Mouse (Mus musculus): Measurements from ENCODE around the gene Olfr1346. TPM values are rescaled to one million over a fixed set of nuclear protein-coding genes. Genes with fewer than 3 reads are reported as not detected.
A peak's percentile ranks its signal among the peaks of the same experiment; 100 is the strongest.
"Not testable (repeated sequence)": the region's sequence is repeated elsewhere in the genome, so short reads cannot be mapped to it uniquely, and the experiment has no call there.

The Olfr1346 gene
- polyA plus RNA-seq (2016; fragmentation: Nextera tagmentation; extraction: Ambion mirVana) = not detected in 2 replicates

DNA sequence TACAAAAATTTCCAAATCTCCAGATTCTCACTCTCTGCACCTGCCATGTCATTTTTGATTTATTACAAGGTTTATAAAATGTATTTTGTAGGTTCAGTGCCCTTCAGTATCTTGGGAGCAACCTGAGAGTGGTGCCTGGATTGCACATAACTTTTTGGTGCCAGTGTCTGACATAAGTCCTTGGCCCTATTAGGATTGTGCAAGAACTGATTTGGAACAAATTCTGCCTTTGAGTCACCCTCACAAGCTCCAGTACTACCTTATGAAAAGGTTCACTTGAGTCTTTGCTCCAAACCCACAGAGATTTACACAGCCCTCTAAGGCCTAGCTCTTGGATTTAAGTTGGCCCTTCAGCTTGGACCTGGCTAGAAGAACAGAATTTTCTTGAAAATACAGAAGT lies at the start of gene Olfr1346:
TSS of gene Olfr1346 (plus strand) at position 151 of the 400 bp plus-strand sequence.
- H3K4me3 ChIP-seq = no peak within 1 kb of the TSS
- H3K27me3 ChIP-seq (ENCODE audit: low read depth, poor library complexity, severe bottlenecking) = no peaks in the 10 kb centered on the region
- DNase-seq (ENCODE audit: low spot score) = no peak
- no peaks in the 10 kb centered on the region for H3K36me3 ChIP-seq
- no peaks in the 10 kb centered on the region for H3K4me1 ChIP-seq
- H3K27ac ChIP-seq = no peak within 1 kb of the TSS
- no peaks in the 10 kb centered on the region for H3K9me3 ChIP-seq (replicated peaks)

DNA sequence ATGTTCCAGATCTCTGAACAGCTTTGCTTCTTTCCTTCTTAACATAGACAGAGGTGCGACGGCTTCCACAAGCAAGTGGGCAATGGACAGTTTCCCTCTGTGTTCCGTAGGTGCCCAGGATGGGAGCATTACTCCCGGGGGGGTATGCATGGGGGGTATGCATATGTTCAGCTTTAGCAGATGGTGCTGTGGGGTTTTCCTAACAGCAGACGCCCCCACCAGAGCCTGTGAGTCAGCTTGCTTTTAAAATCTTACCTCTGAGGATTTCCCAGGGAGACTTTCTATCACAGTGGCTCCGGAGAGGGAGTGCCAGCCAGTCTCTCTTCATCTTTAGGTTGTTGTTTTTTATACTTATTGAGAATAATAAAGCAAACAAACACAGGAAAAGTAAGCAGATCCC lies 47.0 kb upstream of the Olfr1346 start:
- DNase-seq (ENCODE audit: low spot score) = no peak
- H3K4me1 ChIP-seq = no peaks in the 10 kb centered on the region
- no peak overlapping the region for H3K27ac ChIP-seq
- peaks cover 3% of the 10 kb centered on the region; the same call in 1 of the 2 replicates for H3K27me3 ChIP-seq (ENCODE audit: low read depth, poor library complexity, severe bottlenecking)
- H3K9me3 ChIP-seq (replicated peaks) = no peaks in the 10 kb centered on the region
- H3K36me3 ChIP-seq = no peaks in the 10 kb centered on the region
- WGBS = 81% methylated on average over 6 of the region's 6 CpGs
- no peak overlapping the region for H3K4me3 ChIP-seq

DNA sequence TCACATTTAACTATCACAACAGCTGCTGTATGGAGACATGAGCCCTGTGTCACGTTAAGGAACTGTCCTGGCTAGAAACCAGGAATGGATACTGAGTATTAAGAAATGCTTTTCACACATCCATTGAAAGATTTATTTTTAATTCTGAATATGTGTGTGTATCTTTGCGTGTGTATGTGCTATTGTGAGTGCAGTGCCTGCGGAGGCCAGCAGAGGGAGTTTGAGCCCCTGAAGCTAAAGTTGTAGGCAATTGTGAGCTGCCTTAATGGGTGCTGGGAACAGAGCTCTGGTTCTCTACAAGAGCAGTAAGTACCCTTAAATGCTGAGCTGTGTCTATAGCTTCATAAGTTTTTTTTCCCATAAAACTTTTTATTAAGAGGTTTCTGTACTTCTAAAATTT lies 37.5 kb upstream of the Olfr1346 start:
- H3K27ac ChIP-seq = no peak overlapping the region
- 90% methylated on average over 3 of the region's 3 CpGs for WGBS
- H3K9me3 ChIP-seq (replicated peaks) = 0 out of 2 replicates have a peak, but pooled peaks cover 4% of the 10 kb centered on the region
- H3K36me3 ChIP-seq = no peaks in the 10 kb centered on the region
- H3K4me3 ChIP-seq = no peak overlapping the region
- no peak for DNase-seq (ENCODE audit: low spot score)
- no peaks in the 10 kb centered on the region for H3K4me1 ChIP-seq
- no peaks in the 10 kb centered on the region for H3K27me3 ChIP-seq (ENCODE audit: low read depth, poor library complexity, severe bottlenecking)

DNA sequence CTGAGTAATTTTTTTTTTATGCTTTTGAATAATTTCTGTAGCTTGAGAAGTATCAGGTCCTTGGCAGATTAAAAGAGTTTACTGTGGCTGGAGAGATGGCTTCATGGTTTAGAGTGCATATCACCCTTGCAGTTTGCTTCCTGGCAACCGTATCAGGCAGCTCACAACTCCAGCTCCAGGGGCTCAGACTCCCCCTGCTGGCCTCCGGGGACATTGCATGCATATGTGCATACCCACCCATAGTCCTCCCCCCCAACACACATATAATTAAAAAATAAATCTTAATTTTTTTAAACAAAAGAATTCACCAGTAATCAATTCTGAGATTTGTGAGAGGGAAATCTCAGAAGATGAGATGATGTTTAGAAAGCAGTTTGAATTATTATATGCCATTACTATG lies 36.6 kb upstream of the Olfr1346 start:
- 0 out of 2 replicates have a peak, but pooled peaks cover 4% of the 10 kb centered on the region for H3K9me3 ChIP-seq (replicated peaks)
- H3K36me3 ChIP-seq = no peaks in the 10 kb centered on the region
- 40% methylated on average over 2 of the region's 2 CpGs for WGBS
- DNase-seq (ENCODE audit: low spot score) = peak; percentile 51
- peaks cover 3% of the 10 kb centered on the region for H3K4me1 ChIP-seq
- H3K27me3 ChIP-seq (ENCODE audit: low read depth, poor library complexity, severe bottlenecking) = no peaks in the 10 kb centered on the region
- H3K27ac ChIP-seq = no peak overlapping the region
- no peak overlapping the region for H3K4me3 ChIP-seq

DNA sequence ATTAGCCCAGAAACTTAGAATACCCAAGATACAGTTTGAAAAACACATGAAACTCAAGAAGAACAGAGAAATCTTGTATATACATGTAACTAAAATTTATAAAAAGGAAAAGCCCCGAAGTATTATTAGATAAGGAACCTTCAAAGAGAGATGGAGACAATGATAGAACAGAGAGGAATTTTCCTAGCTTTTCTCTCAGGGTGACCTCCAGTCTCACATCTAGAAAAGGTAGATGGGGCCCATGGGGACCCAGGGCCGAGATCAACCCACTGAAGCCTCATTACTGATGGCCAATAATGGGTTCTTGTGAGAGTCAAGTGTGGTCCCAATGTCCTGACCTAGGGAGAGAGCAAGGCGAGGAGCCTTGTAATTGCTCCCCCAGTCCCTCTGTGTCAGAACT lies 28.5 kb upstream of the Olfr1346 start, which contains the start of gene Olfr1344:
TSS of gene Olfr1344 (plus strand) at position 301 of the 400 bp plus-strand sequence.
- Histone ChIP-seq H3K4me1 (peaks cover 6% of the 10 kb centered on the region), H3K27ac (no peak within 1 kb of the TSS), H3K9me3 (replicated peaks) (no peaks in the 10 kb centered on the region), H3K4me3 (no peak within 1 kb of the TSS), H3K36me3 (no peaks in the 10 kb centered on the region), H3K27me3 (ENCODE audit: low read depth, poor library complexity, severe bottlenecking) (no peaks in the 10 kb centered on the region)
- DNase-seq (ENCODE audit: low spot score) = no peak
- WGBS = 79% methylated on average over 3 of the region's 3 CpGs

DNA sequence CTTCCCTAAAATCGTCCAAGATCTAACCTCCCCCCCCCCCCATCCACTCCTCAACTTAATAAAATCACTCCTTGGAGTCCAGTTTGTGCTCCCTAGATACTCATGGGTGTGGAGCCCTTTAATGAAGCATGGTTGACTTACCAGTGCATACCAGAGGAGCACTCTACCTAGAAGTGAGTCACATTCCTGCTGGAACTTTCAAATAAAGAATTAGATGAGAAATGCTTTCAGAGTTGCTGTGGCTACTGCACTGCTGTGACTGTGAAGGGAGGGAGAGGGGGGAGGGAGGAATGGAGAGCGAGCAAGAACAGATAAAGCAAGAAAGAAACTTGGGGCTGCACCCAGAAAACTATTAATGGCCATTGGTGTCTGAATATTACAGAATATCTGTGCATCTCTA lies 25.7 kb upstream of the Olfr1346 start:
- H3K9me3 ChIP-seq (replicated peaks) = no peaks in the 10 kb centered on the region
- no peak for DNase-seq (ENCODE audit: low spot score)

DNA sequence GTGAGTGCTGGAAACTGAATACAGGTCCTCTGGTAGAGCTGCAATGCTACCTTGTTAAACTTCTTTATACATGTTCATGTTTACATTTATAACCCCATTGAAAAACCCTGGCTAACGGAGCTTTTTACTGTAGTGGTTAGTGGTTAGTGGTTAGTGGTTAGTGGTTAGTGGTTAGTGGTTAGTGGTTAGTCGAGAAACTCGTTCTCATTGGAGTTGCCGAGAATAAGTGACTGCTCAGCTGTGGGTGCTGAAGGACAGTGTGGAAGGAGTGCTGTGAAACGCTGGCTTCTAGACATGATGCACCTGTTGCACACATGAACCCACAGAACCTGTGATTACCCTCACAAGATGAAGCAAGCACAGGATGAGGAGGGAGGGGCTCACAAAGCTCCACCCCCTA lies 19.1 kb upstream of the Olfr1346 start:
- Histone ChIP-seq H3K27me3 (ENCODE audit: low read depth, poor library complexity, severe bottlenecking) (no peaks in the 10 kb centered on the region), H3K27ac (no peak overlapping the region), H3K36me3 (no peaks in the 10 kb centered on the region), H3K9me3 (replicated peaks) (no peaks in the 10 kb centered on the region), H3K4me3 (no peak overlapping the region), H3K4me1 (no peaks in the 10 kb centered on the region)
- WGBS = 95% methylated on average over 5 of the region's 5 CpGs
- no peak for DNase-seq (ENCODE audit: low spot score)

More for the DNA sequence above, 25.7 kb upstream of the Olfr1346 start:
- Histone ChIP-seq H3K27me3 (ENCODE audit: low read depth, poor library complexity, severe bottlenecking) (no peaks in the 10 kb centered on the region), H3K36me3 (no peaks in the 10 kb centered on the region), H3K27ac (no peak overlapping the region), H3K4me3 (no peak overlapping the region), H3K4me1 (no peaks in the 10 kb centered on the region)
- 75% methylated on average over 2 of the region's 2 CpGs for WGBS

DNA sequence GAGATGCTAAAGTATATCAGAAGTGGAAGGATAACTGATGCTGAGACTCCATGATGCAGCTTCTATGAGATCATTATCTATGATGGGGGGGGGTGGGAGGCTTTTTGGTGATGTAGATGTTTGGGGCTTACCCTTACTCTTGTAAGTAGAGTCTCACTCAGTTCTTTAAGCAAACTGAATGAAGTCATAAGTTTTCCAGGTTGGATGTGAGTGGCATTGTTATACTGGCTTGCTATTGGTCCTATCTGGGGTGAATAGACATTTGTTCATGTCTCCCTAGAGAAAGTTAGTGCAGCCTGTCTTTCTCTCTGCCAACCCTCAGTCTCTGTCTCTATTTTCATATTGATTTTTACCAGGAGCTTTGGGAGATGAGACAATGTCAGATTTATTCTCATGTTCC lies 11.0 kb upstream of the Olfr1346 start, which contains the start of gene Olfr1336:
TSS of gene Olfr1336 (plus strand) at position 301 of the 400 bp plus-strand sequence.
- Histone ChIP-seq H3K36me3 (no peaks in the 10 kb centered on the region), H3K4me1 (no peaks in the 10 kb centered on the region), H3K27ac (no peak within 1 kb of the TSS), H3K27me3 (ENCODE audit: low read depth, poor library complexity, severe bottlenecking) (no peaks in the 10 kb centered on the region), H3K9me3 (replicated peaks) (no peaks in the 10 kb centered on the region), H3K4me3 (no peak within 1 kb of the TSS)
- no peak for DNase-seq (ENCODE audit: low spot score)

DNA sequence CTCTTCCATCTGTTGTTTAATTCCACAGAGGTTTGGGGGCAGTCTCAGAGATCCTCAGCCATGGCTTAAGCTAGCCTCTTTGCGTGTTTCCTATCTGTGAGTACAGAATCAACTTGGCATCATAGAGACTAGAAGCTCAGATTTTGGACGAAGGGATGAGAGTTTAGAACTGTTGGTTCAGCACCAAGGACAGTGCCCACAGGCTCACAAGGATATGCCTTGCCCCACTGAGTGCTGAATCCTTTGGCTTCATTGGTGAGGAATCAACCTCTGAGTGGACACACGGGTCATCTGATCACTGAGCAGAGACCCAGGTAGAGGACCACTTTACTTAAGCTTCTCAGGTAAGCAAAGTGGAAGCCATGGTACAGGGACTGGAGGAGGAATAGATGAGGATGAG lies 10.5 kb upstream of the Olfr1346 start:
- H3K4me1 ChIP-seq = no peaks in the 10 kb centered on the region
- no peak overlapping the region for H3K4me3 ChIP-seq
- DNase-seq (ENCODE audit: low spot score) = no peak
- no peaks in the 10 kb centered on the region for H3K9me3 ChIP-seq (replicated peaks)
- WGBS = 45% methylated on average over 3 of the region's 3 CpGs
- H3K36me3 ChIP-seq = no peaks in the 10 kb centered on the region
- no peak overlapping the region for H3K27ac ChIP-seq
- no peaks in the 10 kb centered on the region for H3K27me3 ChIP-seq (ENCODE audit: low read depth, poor library complexity, severe bottlenecking)

DNA sequence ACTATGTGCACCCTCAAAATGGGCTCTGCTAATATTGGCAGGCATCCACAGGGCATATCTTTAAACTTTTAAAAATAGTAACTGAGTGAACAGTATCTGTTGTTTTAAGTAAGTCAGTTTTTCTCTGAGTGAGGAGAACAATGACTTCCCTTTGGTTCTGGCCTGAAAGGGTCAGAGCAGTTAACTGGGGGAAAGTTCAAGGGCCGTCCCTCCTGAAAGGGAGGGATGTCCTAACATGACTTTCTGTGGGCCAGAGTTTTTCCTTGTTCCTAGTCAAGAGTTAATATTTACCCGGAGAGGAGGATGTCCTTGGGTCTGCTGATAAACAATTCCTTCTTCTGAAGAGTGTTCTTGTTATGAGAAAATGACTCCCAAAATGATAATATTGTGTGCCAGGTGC lies 10.7 kb downstream of the Olfr1346 start:
- DNase-seq (ENCODE audit: low spot score); H3K27me3 ChIP-seq (ENCODE audit: low read depth, poor library complexity, severe bottlenecking); H3K4me3 ChIP-seq; H3K4me1 ChIP-seq; H3K27ac ChIP-seq; H3K36me3 ChIP-seq; H3K9me3 ChIP-seq (replicated peaks): not testable (repeated sequence)
- WGBS = 74% methylated on average over 2 of the region's 2 CpGs

DNA sequence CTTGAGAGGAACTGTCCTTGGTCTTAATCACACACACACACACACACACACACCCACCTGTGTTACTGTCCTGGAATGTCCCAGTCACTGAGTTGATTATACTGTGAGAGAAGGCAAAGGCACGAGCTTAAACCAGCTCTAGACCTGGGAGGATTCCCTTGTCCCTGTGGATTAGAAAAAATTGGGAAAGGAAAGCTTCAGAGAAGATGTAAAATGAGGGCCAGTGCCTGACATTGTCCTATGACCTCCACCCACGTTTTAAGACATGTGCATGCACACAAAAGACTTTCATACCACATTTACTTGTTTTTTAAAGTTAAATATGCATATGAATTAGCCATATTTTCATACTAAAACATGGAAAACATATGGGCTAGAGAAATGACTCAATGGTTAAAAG lies 19.9 kb downstream of the Olfr1346 start, which contains the start of gene Olfr5:
TSS of gene Olfr5 (minus strand) at position 101 of the 400 bp plus-strand sequence.
- no peaks in the 10 kb centered on the region for H3K27me3 ChIP-seq (ENCODE audit: low read depth, poor library complexity, severe bottlenecking)
- no peaks in the 10 kb centered on the region for H3K4me1 ChIP-seq
- H3K36me3 ChIP-seq = no peaks in the 10 kb centered on the region
- H3K4me3 ChIP-seq = no peak within 1 kb of the TSS
- H3K27ac ChIP-seq = no peak within 1 kb of the TSS
- no peak for DNase-seq (ENCODE audit: low spot score)
- no peaks in the 10 kb centered on the region for H3K9me3 ChIP-seq (replicated peaks)
- WGBS = 51% methylated on average over 2 of the region's 2 CpGs

DNA sequence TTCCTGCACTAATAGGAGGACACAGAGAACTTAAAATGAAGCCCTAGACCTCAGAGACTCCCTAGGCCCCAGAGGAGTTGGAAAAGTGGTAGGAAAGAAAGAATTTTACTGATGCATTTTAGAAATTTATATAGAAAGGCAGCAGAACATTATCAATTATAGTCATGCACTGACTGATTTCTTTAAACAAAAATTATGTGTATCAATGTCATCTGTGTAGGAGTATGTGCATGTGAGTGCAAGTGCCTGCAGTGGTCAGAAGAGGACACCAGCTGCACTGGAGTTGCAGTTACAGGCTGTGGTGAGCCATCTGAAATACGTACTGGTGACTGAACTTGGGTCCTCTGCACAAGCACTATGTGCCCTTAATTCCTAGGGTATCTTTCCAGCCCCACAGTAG lies 32.8 kb downstream of the Olfr1346 start, which contains the start of gene Olfr1347:
TSS of gene Olfr1347 (minus strand) at position 101 of the 400 bp plus-strand sequence.
- H3K27me3 ChIP-seq (ENCODE audit: low read depth, poor library complexity, severe bottlenecking) = no peaks in the 10 kb centered on the region
- no peak for DNase-seq (ENCODE audit: low spot score)
- H3K9me3 ChIP-seq (replicated peaks) = peaks cover 2% of the 10 kb centered on the region; the same call in 1 of the 2 replicates
- H3K4me3 ChIP-seq = no peak within 1 kb of the TSS
- H3K4me1 ChIP-seq = no peaks in the 10 kb centered on the region
- H3K27ac ChIP-seq = no peak within 1 kb of the TSS
- H3K36me3 ChIP-seq = no peaks in the 10 kb centered on the region
- 63% methylated on average over 1 of the region's 1 CpGs for WGBS

DNA sequence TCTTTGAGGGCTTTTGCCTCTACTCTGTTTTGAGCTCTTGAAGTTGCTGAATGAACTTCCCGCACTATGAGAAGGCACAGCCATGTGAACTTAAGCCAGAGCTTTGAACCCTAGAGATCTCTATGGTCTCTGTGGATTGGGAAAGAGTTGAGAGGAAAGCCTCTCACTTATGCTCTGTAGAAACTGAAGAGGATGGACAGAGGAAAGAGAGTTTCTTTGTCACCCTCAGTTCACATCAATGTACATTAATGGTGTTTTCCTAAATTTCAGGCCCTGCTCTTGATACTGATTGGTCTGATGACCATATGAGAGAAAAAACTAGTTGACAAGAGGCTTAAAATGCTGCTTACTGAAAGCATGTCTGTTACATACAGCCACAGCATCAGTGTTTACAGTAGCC lies 41.7 kb downstream of the Olfr1346 start, which contains the start of gene Olfr1348:
TSS of gene Olfr1348 (minus strand) at position 101 of the 400 bp plus-strand sequence.
- WGBS = 88% methylated on average over 1 of the region's 1 CpGs
- no peaks in the 10 kb centered on the region for H3K27me3 ChIP-seq (ENCODE audit: low read depth, poor library complexity, severe bottlenecking)
- H3K9me3 ChIP-seq (replicated peaks) = no peaks in the 10 kb centered on the region
- DNase-seq (ENCODE audit: low spot score) = no peak
- no peaks in the 10 kb centered on the region for H3K36me3 ChIP-seq
- H3K4me3 ChIP-seq = no peak within 1 kb of the TSS
- H3K27ac ChIP-seq = no peak within 1 kb of the TSS
- H3K4me1 ChIP-seq = no peaks in the 10 kb centered on the region

DNA sequence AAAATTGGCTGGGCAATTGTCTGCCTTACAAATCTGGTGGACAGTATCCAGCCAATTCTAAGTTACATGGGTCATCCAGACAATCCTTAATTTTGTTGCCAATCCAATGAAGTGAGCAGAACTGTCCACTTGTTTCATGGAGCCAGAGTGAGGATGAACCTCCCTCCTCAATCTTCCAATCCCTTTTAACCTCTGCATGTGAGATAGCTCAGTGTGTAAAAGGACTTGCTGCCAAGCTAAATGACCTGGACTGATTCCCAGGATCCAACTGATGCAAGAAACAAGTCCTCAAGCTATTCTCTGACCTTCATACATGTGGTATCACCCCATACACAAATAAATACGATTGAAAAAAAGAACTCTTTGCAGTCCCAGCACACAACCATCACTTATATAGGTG lies 54.8 kb downstream of the Olfr1346 start:
- H3K9me3 ChIP-seq (replicated peaks) = peaks cover 4% of the 10 kb centered on the region; the same call in 1 of the 2 replicates
- no peak overlapping the region for H3K4me3 ChIP-seq
- H3K36me3 ChIP-seq = no peaks in the 10 kb centered on the region
- no peaks in the 10 kb centered on the region for H3K27me3 ChIP-seq (ENCODE audit: low read depth, poor library complexity, severe bottlenecking)
- WGBS = 52% methylated on average over 1 of the region's 1 CpGs
- H3K4me1 ChIP-seq = no peaks in the 10 kb centered on the region
- DNase-seq (ENCODE audit: low spot score) = no peak
- no peak overlapping the region for H3K27ac ChIP-seq

Data from limb, embryonic 10.5 days (tissue).